In genomic region chr17:29267040-29267439, GRCm38 (mm10) we compare ENCODE assay signal across 2 mouse cellular contexts. TPM values are rescaled to one million over a fixed set of nuclear protein-coding genes. Genes with fewer than 3 reads are reported as not detected.
"Had no signal": no experiment of that assay in that cellular context is flagged by ENCODE, and none has a peak within 500 bp of the region (broad histone marks: within the 10 kb centered on the region; RNA-seq: fewer than 3 reads in every experiment).

No protein-coding gene starts in this region.

RNA-seq across cellular contexts. Expression of gene Cpne5, which starts 29.1 kb away (rescaled TPM):
- total RNA-seq: megakaryocyte, adult 5-6 weeks had no signal

RNA-seq across cellular contexts. Expression of gene Pi16, which starts 50.4 kb away (rescaled TPM):
- total RNA-seq: megakaryocyte-erythroid progenitor cell, adult 5-6 weeks had no signal
